Comparison of ENCODE assay signal across 8 mouse cellular contexts in the genomic region with DNA sequence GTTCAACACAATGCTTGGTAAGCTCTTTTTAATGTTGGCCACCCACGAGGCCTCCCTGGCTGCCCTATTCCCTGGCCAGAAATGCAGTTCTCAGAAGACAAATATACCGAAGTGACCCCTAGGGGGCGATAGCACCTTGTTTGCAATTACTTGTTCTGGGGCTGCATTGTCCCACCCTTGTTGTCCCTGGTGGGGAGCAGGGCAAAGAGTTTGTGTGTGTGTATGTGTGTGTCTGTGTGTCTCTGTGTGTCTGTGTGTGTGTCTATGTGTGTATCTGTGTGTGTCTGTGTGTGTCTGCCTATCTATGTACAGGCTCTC. TPM values are rescaled to one million over a fixed set of nuclear protein-coding genes. Genes with fewer than 3 reads are reported as not detected.
DNase-seq lines count a peak whose midpoint lies in the region; ATAC-seq and TF ChIP-seq lines count a peak whose summit lies in the region.

No protein-coding gene starts in this region.

- H3K4me2 ChIP-seq in lung, embryonic 14.5 days = no peak overlapping the region

- no peak overlapping the region for H3K27ac ChIP-seq in lung, embryonic 14.5 days (ENCODE audit: low read depth)

- no peaks in the 10 kb centered on the region for H3K4me1 ChIP-seq in lung, embryonic 14.5 days (ENCODE audit: insufficient read depth)

- peak; percentile 58 for ATAC-seq in granulocyte monocyte progenitor cell, adult 5-6 weeks (replicated peaks; ENCODE audit: poor library complexity, severe bottlenecking)
- ATAC-seq in lung, embryonic 14.5 days (ENCODE audit: insufficient read depth) = peak; percentile 79

- peak; percentile 79 for TF ChIP-seq CTCF in lung, embryonic 14.5 days (IDR thresholded peaks at IDR 0.05; ENCODE audit: low read depth)

- no peak overlapping the region for H3K4me3 ChIP-seq in lung, embryonic 14.5 days (ENCODE audit: low read depth, low read length)

- H3K36me3 ChIP-seq in lung, embryonic 14.5 days (ENCODE audit: insufficient read depth) = no peaks in the 10 kb centered on the region

- WGBS in lung, embryonic 14.5 days = 3% methylated on average over 3 of the region's 3 CpGs

- H3K27me3 ChIP-seq in lung, embryonic 14.5 days (ENCODE audit: insufficient read depth, low read length) = no peaks in the 10 kb centered on the region

- peak; percentile 38 for DNase-seq in gastrocnemius, adult 18-20 months (ENCODE audit: low spot score)
- DNase-seq in gastrocnemius, postnatal 25 days = no peak
- DNase-seq in MN1 (ENCODE audit: low spot score) = peak; percentile 77
- DNase-seq in cerebellum, postnatal 10 days = peak; percentile 77 to 85
- DNase-seq in kidney, postnatal 14 days = peak; percentile 68
- DNase-seq in lung, embryonic 14.5 days = peak; percentile 91
- peak; percentile 57 for DNase-seq in retina, postnatal 7 days (ENCODE audit: low read depth, low spot score)

- H3K9me3 ChIP-seq in lung, embryonic 14.5 days (ENCODE audit: low read depth, low read length) = no peaks in the 10 kb centered on the region

- H3K9ac ChIP-seq in lung, embryonic 14.5 days = no peak overlapping the region

RNA-seq across cellular contexts. Expression of gene Htr1d, which starts 8.0 kb away (rescaled TPM):
- total RNA-seq in gastrocnemius, adult 18-20 months (2021) = not detected
- total RNA-seq in gastrocnemius, postnatal 25 days (2021) = not detected
- not detected in 2 replicates for total RNA-seq in granulocyte monocyte progenitor cell, adult 5-6 weeks (2014; fragmentation: Nextera tagmentation)
- total RNA-seq in granulocyte monocyte progenitor cell, adult 5-6 weeks (2017) = not detected in 2 replicates
- polyA plus RNA-seq in lung, embryonic 14.5 days (2014; fragmentation: Nextera tagmentation; extraction: Ambion mirVana) = 0.07 TPM in 1 of 2 replicates, not detected in the other

RNA-seq across cellular contexts. Expression of gene 6030445D17Rik, which starts 30.7 kb away (rescaled TPM):
- total RNA-seq in gastrocnemius, adult 18-20 months (2021) = under 1 TPM in 1 of 2 experiments, not detected in 1; 0.12 TPM
- under 1 TPM in 1 of 2 experiments, not detected in 1; 0.15 TPM for total RNA-seq in gastrocnemius, postnatal 25 days (2021)
- total RNA-seq in granulocyte monocyte progenitor cell, adult 5-6 weeks (2014; fragmentation: Nextera tagmentation) = not detected in 2 replicates
- not detected in 2 replicates for total RNA-seq in granulocyte monocyte progenitor cell, adult 5-6 weeks (2017)
- polyA plus RNA-seq in lung, embryonic 14.5 days (2014; fragmentation: Nextera tagmentation; extraction: Ambion mirVana) = 0.30 and 0.42 TPM in 2 replicates

RNA-seq across cellular contexts. Expression of gene Luzp1, which starts 38.2 kb away (rescaled TPM):
- total RNA-seq in gastrocnemius, adult 18-20 months (2021) = 10 to 100 TPM; 10.1 to 18.3 TPM
- 10 to 100 TPM; 17.0 to 18.2 TPM for total RNA-seq in gastrocnemius, postnatal 25 days (2021)
- total RNA-seq in granulocyte monocyte progenitor cell, adult 5-6 weeks (2014; fragmentation: Nextera tagmentation) = 6.2 and 10.2 TPM in 2 replicates
- total RNA-seq in granulocyte monocyte progenitor cell, adult 5-6 weeks (2017) = 4.0 and 4.1 TPM in 2 replicates
- 111 and 140 TPM in 2 replicates for polyA plus RNA-seq in lung, embryonic 14.5 days (2014; fragmentation: Nextera tagmentation; extraction: Ambion mirVana)
